Mouse (Mus musculus) hindbrain, embryonic 11.5 days (tissue): ENCODE results near the gene 4930442H23Rik. TPM values are rescaled to one million over a fixed set of nuclear protein-coding genes. Genes with fewer than 3 reads are reported as not detected.
"Not testable (repeated sequence)": the region's sequence is repeated elsewhere in the genome, so short reads cannot be mapped to it uniquely, and the experiment has no call there.

ENCODE experiments used
- ATAC-seq: fragments of 200-750 bp; cut with Nextera tagmentation; 2 replicates; pipeline ENCODE4 v1.8.0; 2017; ENCODE audit warnings: mild to moderate bottlenecking, moderate TSS enrichment, moderate library complexity; ENCODE audit not compliant: low FRiP score
- DNase-seq: peaks from one replicate; pipeline ENCODE4 v3.0.0-alpha.2; 2015; ENCODE audit warnings: low spot score
- H3K27ac ChIP-seq: fragments of 300-500 bp; sonication (generic); 2 replicates; pipeline ENCODE4 v1.5.1; 2014; ENCODE audit warnings: mild to moderate bottlenecking, low read depth, low read length
- H3K27me3 ChIP-seq: fragments of 300-500 bp; sonication (generic); 2 replicates; pipeline ENCODE4 v1.6.1; 2014; ENCODE audit warnings: mild to moderate bottlenecking, low read length, moderate library complexity, mixed read lengths; ENCODE audit not compliant: control insufficient read depth, insufficient read depth
- H3K36me3 ChIP-seq: fragments of 300-500 bp; sonication (generic); 2 replicates; pipeline ENCODE4 v1.6.1; 2014; ENCODE audit warnings: mild to moderate bottlenecking, low read length, moderate library complexity, mixed read lengths; ENCODE audit not compliant: control insufficient read depth, insufficient read depth
- H3K4me1 ChIP-seq: fragments of 300-500 bp; sonication (generic); replicated peaks from 2 replicates; pipeline ENCODE4 v1.6.1; 2014; ENCODE audit warnings: low read length, mixed read lengths; ENCODE audit not compliant: control insufficient read depth, insufficient read depth
- H3K4me2 ChIP-seq: fragments of 300-500 bp; sonication (generic); replicated peaks from 2 replicates; pipeline ENCODE4 v1.6.1; 2014; ENCODE audit warnings: mild to moderate bottlenecking, low read depth, low read length
- H3K4me3 ChIP-seq: fragments of 300-500 bp; sonication (generic); 2 replicates; pipeline ENCODE4 v1.5.1; 2014; ENCODE audit warnings: low read depth, low read length
- H3K9ac ChIP-seq: fragments of 300-500 bp; sonication (generic); 2 replicates; pipeline ENCODE4 v1.6.1; 2014; ENCODE audit warnings: low read depth, low read length
- H3K9me3 ChIP-seq: fragments of 300-500 bp; sonication (generic); 2 replicates; pipeline ENCODE4 v1.6.1; 2016; ENCODE audit warnings: low read length; ENCODE audit not compliant: control insufficient read depth
- WGBS: fragments of 180-500 bp; shearing (Covaris S2); extraction: QIAGEN DNeasy Blood & Tissue Kit; methylation state at CpG from one replicate; pipeline ENCODE4 v1.1.7; 2014; 5-methylcytosine and 5-hydroxymethylcytosine counted together
- polyA plus RNA-seq: library from polyadenylated mRNA; unstranded; fragments of >200 nt; fragmentation: Nextera tagmentation; extraction: Ambion mirVana; gene quantifications from 2 replicates; pipeline ENCODE4 v1.2.1, GENCODE M21; 2014

4930442H23Rik gene
- polyA plus RNA-seq, 1 experiment from 2014 or later: not detected

DNA sequence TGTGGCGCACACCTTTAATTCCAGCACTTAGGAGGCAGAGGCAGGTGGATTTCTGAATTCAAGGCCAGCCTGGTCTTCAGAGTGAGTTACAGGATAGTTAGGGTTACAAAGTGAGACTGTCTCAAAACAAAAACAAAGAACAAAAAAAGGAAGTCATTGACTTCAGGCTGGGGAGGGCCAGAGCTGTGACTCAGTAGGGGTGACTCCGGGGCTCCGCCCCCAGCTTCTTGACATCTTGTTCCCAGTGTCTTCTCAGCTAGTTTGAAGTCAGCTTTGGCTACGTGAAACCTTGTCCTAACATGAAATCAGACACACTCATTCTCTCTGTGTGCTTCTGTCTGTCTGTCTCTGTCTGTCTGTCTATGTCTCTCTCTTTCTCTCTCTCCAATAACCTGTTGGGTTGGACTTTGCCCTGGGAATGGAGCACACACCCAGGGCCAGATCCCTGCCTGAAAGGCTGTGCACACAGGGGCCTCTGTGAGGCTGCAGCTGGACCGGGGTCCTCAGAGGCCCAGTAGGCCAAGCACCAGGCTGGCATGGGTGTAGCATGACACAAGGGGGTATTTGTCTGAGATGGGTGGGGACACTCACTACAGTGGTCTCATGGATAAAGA is 37.9 kb upstream of the 4930442H23Rik start:
- Histone ChIP-seq H3K27ac (no peak overlapping the region), H3K4me2 (no peak overlapping the region), H3K9me3 (no peaks in the 10 kb centered on the region), H3K9ac (no peak overlapping the region), H3K4me1 (no peaks in the 10 kb centered on the region), H3K36me3 (no peaks in the 10 kb centered on the region), H3K4me3 (no peak overlapping the region), H3K27me3 (no peaks in the 10 kb centered on the region)
- ATAC-seq (no peak), DNase-seq (no peak)
- WGBS: 87% methylated on average over 5 of the region's 5 CpGs

DNA sequence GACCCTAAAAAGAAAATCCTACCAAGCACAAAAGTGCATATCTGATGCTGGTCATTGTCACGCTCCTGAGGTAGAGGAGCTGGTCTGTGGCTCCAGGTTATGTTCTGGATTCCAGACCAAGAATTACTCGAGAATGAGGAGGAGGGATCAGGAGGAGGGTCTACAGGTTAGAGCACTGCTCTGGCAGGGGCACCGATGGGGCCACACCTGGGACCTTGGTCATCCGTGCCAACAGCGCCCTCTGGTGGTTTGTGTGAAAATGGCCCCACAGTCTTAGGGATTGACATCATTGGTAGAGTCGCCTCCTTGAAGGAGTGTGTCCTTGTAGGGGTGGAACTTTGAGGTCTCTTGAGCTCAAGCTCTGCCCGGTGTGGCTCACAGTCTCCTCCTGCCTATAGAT is 34.3 kb upstream of the 4930442H23Rik start:
- WGBS: 42% methylated on average over 7 of the region's 7 CpGs
- Histone ChIP-seq H3K27ac (no peak overlapping the region), H3K27me3 (no peaks in the 10 kb centered on the region), H3K9me3 (no peaks in the 10 kb centered on the region), H3K4me1 (no peaks in the 10 kb centered on the region), H3K9ac (no peak overlapping the region), H3K36me3 (no peaks in the 10 kb centered on the region; the same call in 1 of the 2 replicates), H3K4me2 (no peak overlapping the region), H3K4me3 (no peak overlapping the region)
- peak; percentile 72 for DNase-seq
- no peak for ATAC-seq

DNA sequence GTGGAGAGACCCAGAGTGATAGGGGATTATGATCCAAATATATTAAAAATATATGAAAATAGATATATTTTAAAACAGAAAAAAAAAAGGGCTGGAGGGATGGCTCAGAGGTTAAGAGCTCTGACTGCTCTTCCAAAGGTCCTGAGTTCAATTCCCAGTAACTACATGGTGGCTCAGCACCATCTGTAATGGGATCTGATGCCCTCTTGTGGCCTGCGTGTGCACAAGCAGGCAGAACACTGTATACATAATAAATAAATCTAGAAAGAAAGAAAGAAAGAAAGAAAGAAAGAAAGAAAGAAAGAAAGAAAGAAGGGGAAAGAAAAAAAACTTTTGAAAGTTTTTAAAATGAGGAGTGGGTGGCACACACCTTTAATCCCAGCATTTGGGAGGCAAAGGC is 33.6 kb upstream of the 4930442H23Rik start:
- H3K36me3 ChIP-seq, ATAC-seq: not testable (repeated sequence)

DNA sequence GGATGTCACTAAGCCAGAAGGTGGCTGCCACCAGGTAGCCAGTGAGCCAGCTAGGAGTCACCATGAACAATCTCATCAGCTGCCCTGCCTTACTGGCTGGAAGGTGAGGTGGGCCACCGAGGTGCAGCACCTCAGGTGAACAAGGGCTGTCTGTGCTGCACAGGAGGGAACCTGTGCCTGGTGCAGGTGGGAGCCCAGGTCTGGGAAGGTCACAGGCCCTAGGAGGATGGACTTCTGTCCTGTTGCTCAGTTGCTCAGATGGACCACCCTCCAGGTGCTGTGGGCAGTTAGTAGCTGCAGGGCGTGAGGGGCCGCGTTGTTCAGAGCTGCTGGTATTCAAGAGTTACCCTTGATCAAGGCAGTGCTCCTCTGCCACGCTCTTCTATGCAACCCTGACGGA is 33.2 kb upstream of the 4930442H23Rik start:
- Histone ChIP-seq H3K36me3 (peaks cover 9% of the 10 kb centered on the region), H3K9me3 (no peaks in the 10 kb centered on the region), H3K4me3 (no peak overlapping the region), H3K27me3 (no peaks in the 10 kb centered on the region), H3K9ac (no peak overlapping the region), H3K27ac (no peak overlapping the region), H3K4me1 (no peaks in the 10 kb centered on the region), H3K4me2 (no peak overlapping the region)
- ATAC-seq (no peak), DNase-seq (no peak)
- 90% methylated on average over 6 of the region's 6 CpGs for WGBS

More for the DNA sequence above, 33.6 kb upstream of the 4930442H23Rik start:
- H3K9ac ChIP-seq, H3K27ac ChIP-seq, H3K4me2 ChIP-seq, H3K27me3 ChIP-seq, H3K4me3 ChIP-seq, DNase-seq, H3K4me1 ChIP-seq, H3K9me3 ChIP-seq: not testable (repeated sequence)
- 19% methylated on average over 1 of the region's 1 CpGs for WGBS

DNA sequence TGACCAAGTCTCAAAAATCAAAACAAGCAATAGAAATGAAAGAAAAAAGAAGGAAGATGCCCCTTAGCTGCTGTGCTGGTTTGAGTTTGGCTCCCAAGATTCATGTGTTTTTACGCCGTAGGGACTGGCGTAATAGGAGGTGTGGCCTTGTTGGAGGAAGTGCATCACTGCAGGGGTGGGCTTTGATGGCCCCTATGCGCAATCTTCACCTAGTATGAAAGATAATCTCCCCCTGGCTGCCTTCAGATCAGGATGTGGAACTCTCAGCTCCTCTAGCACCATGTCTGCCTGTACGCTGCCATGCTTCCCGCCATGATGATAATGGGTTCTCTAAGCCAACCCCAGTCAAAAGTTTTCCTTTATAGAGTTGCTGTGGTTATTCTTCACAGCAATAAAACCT is 32.6 kb upstream of the 4930442H23Rik start:
- Histone ChIP-seq H3K4me2 (no peak overlapping the region), H3K27me3 (no peaks in the 10 kb centered on the region), H3K4me3 (no peak overlapping the region), H3K27ac (no peak overlapping the region), H3K9ac (no peak overlapping the region), H3K4me1 (no peaks in the 10 kb centered on the region), H3K9me3 (no peaks in the 10 kb centered on the region), H3K36me3 (peaks cover 12% of the 10 kb centered on the region)
- no peak for ATAC-seq
- 93% methylated on average over 6 of the region's 6 CpGs for WGBS
- no peak for DNase-seq

DNA sequence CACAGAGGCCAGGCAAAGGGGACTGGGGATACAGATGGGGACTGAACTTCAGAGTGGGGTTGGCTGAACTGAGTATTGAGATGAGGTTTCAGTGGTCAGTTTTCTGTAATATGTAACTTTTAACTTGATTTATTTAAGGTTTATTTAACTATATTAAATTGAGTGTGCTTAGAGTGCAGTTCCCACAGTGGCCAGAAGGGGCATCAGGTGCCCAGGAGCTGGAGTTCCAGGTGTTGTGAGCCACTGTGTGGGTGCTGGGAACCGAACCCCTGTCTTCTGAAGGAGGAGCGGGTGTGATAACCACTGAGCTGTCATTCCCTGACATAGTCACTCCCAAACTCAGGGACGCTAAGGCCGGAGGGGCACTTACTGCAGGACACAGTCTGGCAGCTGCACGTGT is 26.5 kb upstream of the 4930442H23Rik start:
- DNase-seq (no peak), ATAC-seq (no peak)
- peaks cover 16% of the 10 kb centered on the region for H3K36me3 ChIP-seq
- H3K4me3 ChIP-seq: no peak overlapping the region
- H3K4me2 ChIP-seq: no peak overlapping the region
- no peaks in the 10 kb centered on the region for H3K27me3 ChIP-seq
- WGBS: 100% methylated on average over 5 of the region's 5 CpGs
- no peak overlapping the region for H3K9ac ChIP-seq
- no peaks in the 10 kb centered on the region for H3K9me3 ChIP-seq
- H3K4me1 ChIP-seq: no peaks in the 10 kb centered on the region
- H3K27ac ChIP-seq: no peak overlapping the region

DNA sequence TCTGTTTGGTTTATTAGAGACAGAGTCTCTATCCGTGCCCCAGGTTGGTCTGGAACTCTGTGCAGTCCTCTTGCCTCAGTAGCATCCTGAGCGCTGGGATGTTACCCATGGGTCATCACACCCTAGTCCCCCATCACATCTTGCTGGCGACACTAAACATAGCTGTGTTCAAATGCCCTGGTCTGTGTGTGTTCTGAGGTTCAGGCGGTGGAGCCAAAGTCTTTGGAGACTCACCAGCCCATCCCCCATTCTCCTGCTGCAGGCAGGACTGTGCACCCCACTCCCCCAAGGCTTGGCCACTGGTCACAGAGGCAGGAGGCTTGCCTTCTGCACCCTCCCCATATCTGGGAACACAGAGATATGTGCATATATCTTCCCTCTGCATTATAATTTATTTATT is 20.5 kb upstream of the 4930442H23Rik start:
- Histone ChIP-seq H3K27me3 (no peaks in the 10 kb centered on the region; the same call in 1 of the 2 replicates), H3K9me3 (no peaks in the 10 kb centered on the region), H3K4me3 (no peak overlapping the region), H3K4me2 (no peak overlapping the region), H3K4me1 (0 out of 2 replicates have a peak, but pooled peaks cover 2% of the 10 kb centered on the region), H3K27ac (no peak overlapping the region), H3K9ac (no peak overlapping the region), H3K36me3 (no peaks in the 10 kb centered on the region; the same call in 1 of the 2 replicates)
- no peak for DNase-seq
- ATAC-seq: no peak
- 71% methylated on average over 4 of the region's 4 CpGs for WGBS

DNA sequence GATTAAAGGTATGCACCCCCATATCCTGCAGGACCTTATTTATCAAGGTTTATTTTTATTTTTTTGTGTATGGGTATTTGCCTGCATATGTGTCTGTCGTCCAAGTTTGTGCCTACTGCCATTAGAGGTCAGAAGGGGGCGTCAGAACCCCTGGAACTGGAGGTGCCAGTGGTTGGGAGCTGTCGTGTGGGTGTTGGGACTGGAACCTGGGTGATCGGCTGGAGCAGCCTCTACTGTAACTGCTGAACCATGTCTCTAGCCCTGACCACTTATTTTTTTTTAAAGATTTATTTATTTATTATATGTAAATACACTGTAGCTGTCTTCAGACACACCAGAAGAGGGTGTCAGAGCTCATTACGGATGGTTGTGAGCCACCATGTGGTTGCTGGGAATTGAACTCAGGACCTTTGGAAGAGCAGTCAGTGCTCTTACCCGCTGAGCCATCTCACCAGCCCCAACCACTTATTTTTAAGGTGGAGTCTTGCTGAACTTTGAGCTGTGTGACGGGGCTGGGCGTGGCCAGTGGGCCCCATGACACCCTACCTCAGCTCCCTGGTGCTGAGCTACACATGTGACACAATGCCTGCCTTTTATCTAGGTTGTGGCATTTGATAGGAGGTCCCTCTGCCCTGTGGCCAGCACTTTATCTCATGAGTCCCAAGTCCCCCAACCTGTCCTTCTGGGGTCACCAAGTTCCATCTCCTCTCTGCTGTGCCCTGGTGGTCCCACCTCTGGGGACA is 19.5 kb upstream of the 4930442H23Rik start:
- H3K9me3 ChIP-seq: no peaks in the 10 kb centered on the region
- WGBS: 66% methylated on average over 8 of the region's 8 CpGs
- no peak for DNase-seq
- H3K4me1 ChIP-seq: 0 out of 2 replicates have a peak, but pooled peaks cover 2% of the 10 kb centered on the region
- H3K27ac ChIP-seq: no peak overlapping the region
- peak; percentile 34; the same call in 1 of the 2 replicates for ATAC-seq
- H3K4me3 ChIP-seq: no peak overlapping the region
- no peak overlapping the region for H3K4me2 ChIP-seq
- H3K27me3 ChIP-seq: no peaks in the 10 kb centered on the region; the same call in 1 of the 2 replicates
- no peaks in the 10 kb centered on the region for H3K36me3 ChIP-seq
- no peak overlapping the region for H3K9ac ChIP-seq
